Comparison of ENCODE assay signal across 10 mouse cellular contexts in genomic region chr2:173342605-173343260, GRCm38 (mm10).
A peak's percentile ranks its signal among the peaks of the same experiment; 100 is the strongest.
DNase-seq lines count a peak whose midpoint lies in the region; TF ChIP-seq lines count a peak whose summit lies in the region.
"Had no signal": no experiment of that assay in that cellular context is flagged by ENCODE, and none has a peak within 500 bp of the region (broad histone marks: within the 10 kb centered on the region; RNA-seq: fewer than 3 reads in every experiment).

No protein-coding gene starts in this region.

- H3K36me3 ChIP-seq in embryonic facial prominence, embryonic 10.5 days (replicated peaks): no peaks in the 10 kb centered on the region
- no peaks in the 10 kb centered on the region for H3K36me3 ChIP-seq in limb, embryonic 10.5 days

- H3K4me3 ChIP-seq in gastrocnemius, adult 2 months: no peak overlapping the region
- no peak overlapping the region for H3K4me3 ChIP-seq in embryonic facial prominence, embryonic 10.5 days
- no peak overlapping the region for H3K4me3 ChIP-seq in limb, embryonic 10.5 days

- peaks cover 62% of the 10 kb centered on the region for H3K27me3 ChIP-seq in embryonic facial prominence, embryonic 10.5 days (replicated peaks; ENCODE audit: low read depth, poor library complexity, severe bottlenecking)
- peaks cover 74% of the 10 kb centered on the region for H3K27me3 ChIP-seq in limb, embryonic 10.5 days (ENCODE audit: low read depth, poor library complexity, severe bottlenecking)

- whole genome bisulfite sequencing in embryonic facial prominence, embryonic 10.5 days: 49% methylated on average over 16 of the region's 16 CpGs
- 42% methylated on average over 16 of the region's 16 CpGs for WGBS in limb, embryonic 10.5 days

- peaks cover 45% of the 10 kb centered on the region for H3K4me1 ChIP-seq in embryonic facial prominence, embryonic 10.5 days
- peaks cover 44% of the 10 kb centered on the region for H3K4me1 ChIP-seq in limb, embryonic 10.5 days

- H3K9me3 ChIP-seq in embryonic facial prominence, embryonic 10.5 days: peaks cover 4% of the 10 kb centered on the region; the same call in 1 of the 2 replicates
- no peaks in the 10 kb centered on the region for H3K9me3 ChIP-seq in limb, embryonic 10.5 days (replicated peaks)

- intact Hi-C loops in gastrocnemius, adult 2 months (cut with DNase I): loop anchor here (5.0 kb wide), 1 partner anchor 65 kb away; the partner anchor contains the start of gene Pmepa1
- intact Hi-C loops in left cerebral cortex, postnatal 4 days (cut with DNase I): no loop called here

- H3K27ac ChIP-seq in gastrocnemius, adult 2 months: peak overlapping the region; percentile 46
- peak overlapping the region; percentile 22 for H3K27ac ChIP-seq in embryonic facial prominence, embryonic 10.5 days (replicated peaks)
- H3K27ac ChIP-seq in limb, embryonic 10.5 days: peak overlapping the region; percentile 47

- TF ChIP-seq CTCF in gastrocnemius, adult 2 months (IDR thresholded peaks at IDR 0.05): no peak

- DNase-seq in gastrocnemius, adult 2 months: peak; percentile 31
- no peak for DNase-seq in gastrocnemius, adult 18-20 months (ENCODE audit: low spot score)
- DNase-seq in left cerebral cortex, postnatal 4 days: peak; percentile 21
- no peak for DNase-seq in left cerebral cortex, adult 8-10 months (ENCODE audit: low spot score in 2 of 2)
- DNase-seq in embryonic facial prominence, embryonic 10.5 days (ENCODE audit: low spot score): no peak
- no peak for DNase-seq in limb, embryonic 10.5 days (ENCODE audit: low spot score)
- DNase-seq in cerebellum, postnatal 4 days (ENCODE audit: low spot score in 2 of 2): no peak
- no peak for DNase-seq in spleen, postnatal 36 days (ENCODE audit: low spot score in 2 of 2)
- DNase-seq: cerebellum, adult 9-11 months; gastrocnemius, postnatal 25 days had no signal

Comparison
In these comparisons a context has a peak if more than half of its experiments do, and no peak if none do; other contexts are left out.
1. DNase-seq: peak in gastrocnemius, adult 2 months (single experiment) and left cerebral cortex, postnatal 4 days (single experiment); none in gastrocnemius, adult 18-20 months (single experiment), left cerebral cortex, adult 8-10 months (0 of 2), embryonic facial prominence, embryonic 10.5 days (single experiment), limb, embryonic 10.5 days (single experiment), cerebellum, postnatal 4 days (0 of 2) and spleen, postnatal 36 days (0 of 2).
2. Peak in every context shown above with its lines, with median percentiles within 50 percentile points of each other: H3K27ac ChIP-seq.